8 mouse cellular contexts compared by ENCODE assay signal in the genomic region with DNA sequence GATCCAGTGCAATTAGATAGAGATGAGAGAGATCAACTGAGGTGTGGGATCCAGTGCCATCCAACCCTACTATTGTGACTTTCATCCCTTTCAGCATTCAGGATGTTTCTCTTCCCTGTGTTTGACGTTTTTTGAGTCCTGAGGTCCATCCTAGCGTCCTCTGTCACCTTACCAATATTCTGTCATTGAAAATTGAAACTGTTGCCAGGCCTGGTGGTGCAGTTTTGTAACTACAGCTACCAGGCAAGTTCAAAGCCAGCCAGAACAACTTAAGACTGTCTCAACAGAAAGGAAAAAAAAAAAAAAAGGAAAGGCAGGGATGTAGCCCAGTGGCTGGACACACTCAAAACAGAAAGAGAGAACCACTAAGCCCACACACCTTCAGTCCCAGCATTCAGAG. TPM values are rescaled to one million over a fixed set of nuclear protein-coding genes. Genes with fewer than 3 reads are reported as not detected.
DNase-seq lines count a peak whose midpoint lies in the region; ATAC-seq and TF ChIP-seq lines count a peak whose summit lies in the region.

No protein-coding gene starts in this region.

- TF ChIP-seq CTCF in cerebellum, adult 2 months (IDR thresholded peaks at IDR 0.05; ENCODE audit: borderline replicate concordance, insufficient read depth, low read depth, low read length): no peak
- peak; percentile 29 for TF ChIP-seq CTCF in intestine, postnatal 0 days (IDR thresholded peaks at IDR 0.05; ENCODE audit: low read depth)

- no peaks in the 10 kb centered on the region for H3K27me3 ChIP-seq in cerebellum, adult 2 months (ENCODE audit: control insufficient read depth, insufficient read depth, low read length)
- H3K27me3 ChIP-seq in lung, embryonic 15.5 days: no peaks in the 10 kb centered on the region
- H3K27me3 ChIP-seq in intestine, postnatal 0 days (replicated peaks; ENCODE audit: control insufficient read depth, insufficient read depth, low read length): no peaks in the 10 kb centered on the region
- H3K27me3 ChIP-seq in splenic B cell, adult 2 months (ENCODE audit: control insufficient read depth, insufficient read depth, low read length, poor library complexity, severe bottlenecking): no peaks in the 10 kb centered on the region

- intact Hi-C loops in left cerebral cortex, postnatal 4 days (cut with DNase I): no loop called here

- peaks cover 11% of the 10 kb centered on the region for H3K36me3 ChIP-seq in lung, embryonic 15.5 days
- H3K36me3 ChIP-seq in intestine, postnatal 0 days (ENCODE audit: control insufficient read depth, insufficient read depth): peaks cover 4% of the 10 kb centered on the region; the same call in 1 of the 2 replicates
- no peaks in the 10 kb centered on the region for H3K36me3 ChIP-seq in splenic B cell, adult 2 months (ENCODE audit: control insufficient read depth, insufficient read depth, low read length, poor library complexity, severe bottlenecking)

- ATAC-seq in lung, embryonic 15.5 days (ENCODE audit: borderline replicate concordance, extremely low read depth, low FRiP score, low TSS enrichment): no peak
- no peak for ATAC-seq in intestine, postnatal 0 days

- H3K4me1 ChIP-seq in cerebellum, adult 2 months (ENCODE audit: control insufficient read depth, insufficient read depth, low read length): peaks cover 17% of the 10 kb centered on the region
- H3K4me1 ChIP-seq in lung, embryonic 15.5 days: peaks cover 43% of the 10 kb centered on the region
- H3K4me1 ChIP-seq in intestine, postnatal 0 days (replicated peaks; ENCODE audit: control insufficient read depth, insufficient read depth, low read length): no peaks in the 10 kb centered on the region

- DNase-seq in cerebellum, adult 2 months: no peak
- no peak for DNase-seq in cerebellum, postnatal 25 days
- no peak for DNase-seq in lung, postnatal 25 days (ENCODE audit: low spot score)
- DNase-seq in splenic B cell, adult 2 months (ENCODE audit: low read depth, low spot score): peak; percentile 33
- DNase-seq in left cerebral cortex, postnatal 4 days: no peak
- no peak for DNase-seq in kidney, adult 18-20 months

- H3K27ac ChIP-seq in cerebellum, adult 2 months (ENCODE audit: insufficient read depth, low read length): peak overlapping the region; percentile 94
- H3K27ac ChIP-seq in lung, embryonic 15.5 days: no peak overlapping the region
- no peak overlapping the region for H3K27ac ChIP-seq in intestine, postnatal 0 days (ENCODE audit: low read depth, low read length)

- peak overlapping the region; percentile 98 for H3K4me3 ChIP-seq in cerebellum, adult 2 months (replicated peaks; ENCODE audit: insufficient read depth, low read depth, low read length)
- H3K4me3 ChIP-seq in lung, embryonic 15.5 days: peak overlapping the region; percentile 83
- peak overlapping the region; percentile 94; the same call in 1 of the 2 replicates for H3K4me3 ChIP-seq in intestine, postnatal 0 days (ENCODE audit: low read depth, low read length)

- H3K9ac ChIP-seq in lung, embryonic 15.5 days: peak overlapping the region; percentile 67; the same call in 1 of the 2 replicates
- H3K9ac ChIP-seq in intestine, postnatal 0 days (ENCODE audit: low read depth, low read length): 0 out of 2 replicates have a peak overlapping the region, but pooled peaks have one; percentile 90

- TF ChIP-seq POLR2A in cerebellum, adult 2 months (IDR thresholded peaks at IDR 0.05; ENCODE audit: borderline replicate concordance, insufficient read depth, low read length): no peak

- H3K9me3 ChIP-seq in lung, embryonic 15.5 days: no peaks in the 10 kb centered on the region
- no peaks in the 10 kb centered on the region for H3K9me3 ChIP-seq in intestine, postnatal 0 days (ENCODE audit: control insufficient read depth)

- H3K4me2 ChIP-seq in lung, embryonic 15.5 days: peak overlapping the region; percentile 77
- H3K4me2 ChIP-seq in intestine, postnatal 0 days (replicated peaks; ENCODE audit: low read depth): peak overlapping the region; percentile 91

- 21% methylated on average over 2 of the region's 2 CpGs for WGBS in cerebellum, adult 2 months
- 54% methylated on average over 2 of the region's 2 CpGs for WGBS in lung, embryonic 15.5 days
- WGBS in intestine, postnatal 0 days: 80% methylated on average over 2 of the region's 2 CpGs

RNA-seq across cellular contexts. Expression of gene Myl6, which starts 1.3 kb away (rescaled TPM):
- 1,381 and 1,434 TPM in 2 replicates for polyA plus RNA-seq in cerebellum, adult 2 months (2012; rRNA removed)
- polyA plus RNA-seq in lung, embryonic 15.5 days (2015; fragmentation: Nextera tagmentation; extraction: Ambion mirVana): 1,477 and 1,532 TPM in 2 replicates
- 2,493 and 2,543 TPM in 2 replicates for polyA plus RNA-seq in intestine, postnatal 0 days (2015; fragmentation: Nextera tagmentation; extraction: Ambion mirVana)
- total RNA-seq in left cerebral cortex, postnatal 4 days (2021): 100 to 1,000 TPM; 499 to 509 TPM

RNA-seq across cellular contexts. Expression of gene Myl6b, which starts 3.2 kb away (rescaled TPM):
- 28.9 and 36.1 TPM in 2 replicates for polyA plus RNA-seq in cerebellum, adult 2 months (2012; rRNA removed)
- 2.9 and 4.3 TPM in 2 replicates for polyA plus RNA-seq in lung, embryonic 15.5 days (2015; fragmentation: Nextera tagmentation; extraction: Ambion mirVana)
- 1.3 and 1.8 TPM in 2 replicates for polyA plus RNA-seq in intestine, postnatal 0 days (2015; fragmentation: Nextera tagmentation; extraction: Ambion mirVana)
- 10 to 100 TPM; 61.7 to 65.2 TPM for total RNA-seq in left cerebral cortex, postnatal 4 days (2021)

RNA-seq across cellular contexts. Expression of gene Esyt1, which starts 30.4 kb away (rescaled TPM):
- 36.3 and 37.3 TPM in 2 replicates for polyA plus RNA-seq in cerebellum, adult 2 months (2012; rRNA removed)
- 28.8 and 31.5 TPM in 2 replicates for polyA plus RNA-seq in lung, embryonic 15.5 days (2015; fragmentation: Nextera tagmentation; extraction: Ambion mirVana)
- polyA plus RNA-seq in intestine, postnatal 0 days (2015; fragmentation: Nextera tagmentation; extraction: Ambion mirVana): 11.7 and 12.5 TPM in 2 replicates
- 10 to 100 TPM; 13.7 to 16.3 TPM for total RNA-seq in left cerebral cortex, postnatal 4 days (2021)

RNA-seq across cellular contexts. Expression of gene Smarcc2, which starts 36.2 kb away (rescaled TPM):
- 239 and 260 TPM in 2 replicates for polyA plus RNA-seq in cerebellum, adult 2 months (2012; rRNA removed)
- polyA plus RNA-seq in lung, embryonic 15.5 days (2015; fragmentation: Nextera tagmentation; extraction: Ambion mirVana): 70.2 and 74.7 TPM in 2 replicates
- 31.1 and 31.6 TPM in 2 replicates for polyA plus RNA-seq in intestine, postnatal 0 days (2015; fragmentation: Nextera tagmentation; extraction: Ambion mirVana)
- total RNA-seq in left cerebral cortex, postnatal 4 days (2021): 100 to 1,000 TPM; 295 to 311 TPM

RNA-seq across cellular contexts. Expression of gene Zc3h10, which starts 52.3 kb away (rescaled TPM):
- polyA plus RNA-seq in cerebellum, adult 2 months (2012; rRNA removed): 15.4 and 18.7 TPM in 2 replicates
- polyA plus RNA-seq in lung, embryonic 15.5 days (2015; fragmentation: Nextera tagmentation; extraction: Ambion mirVana): 14.6 and 14.9 TPM in 2 replicates
- polyA plus RNA-seq in intestine, postnatal 0 days (2015; fragmentation: Nextera tagmentation; extraction: Ambion mirVana): 10.0 and 10.4 TPM in 2 replicates
- total RNA-seq in left cerebral cortex, postnatal 4 days (2021): 10 to 100 TPM; 14.0 to 15.2 TPM
